Mouse (Mus musculus) C2C12 (cell line): Measurements from ENCODE around the gene Gsto2.

ENCODE experiments used
- CEBPB ChIP-seq: IDR thresholded peaks from one replicate; pipeline ENCODE4 v1.6.1; 2011; ENCODE audit warnings: low read depth, mild to moderate bottlenecking, control low read depth, moderate library complexity
- CTCF ChIP-seq: IDR thresholded peaks from one replicate; pipeline ENCODE4 v1.5.1; 2011; ENCODE audit not compliant: control insufficient read depth, insufficient read depth, insufficient read length
- FOSL1 ChIP-seq: IDR thresholded peaks from one replicate; pipeline ENCODE4 v1.8.0; 2011; ENCODE audit warnings: mild to moderate bottlenecking, low read length; ENCODE audit not compliant: poor library complexity, insufficient read depth, severe bottlenecking
- MYOD1 ChIP-seq: IDR thresholded peaks from one replicate; pipeline ENCODE4 v1.6.1; 2011; ENCODE audit warnings: low read depth; ENCODE audit not compliant: control insufficient read depth, insufficient read length
- MYOG ChIP-seq: IDR thresholded peaks from one replicate; pipeline ENCODE4 v1.6.1; 2011; ENCODE audit not compliant: control insufficient read depth, insufficient read length; ENCODE audit errors: extremely low read depth
- USF1 ChIP-seq: IDR thresholded peaks from one replicate; pipeline ENCODE4 v1.6.1; 2011; ENCODE audit warnings: low read depth, mild to moderate bottlenecking, control low read depth, moderate library complexity

GRCm38 (mm10) chr19:47909387-47910116 lies 44.2 kb downstream of the Gsto2 start:
- no peak for TF ChIP-seq MYOG
- no peak for TF ChIP-seq CTCF
- no peak for TF ChIP-seq CEBPB
- no peak for TF ChIP-seq MYOD1
- TF ChIP-seq USF1: no peak
- no peak for TF ChIP-seq FOSL1
